31 mouse cellular contexts compared by ENCODE assay signal in genomic region chr11:32301506-32301905, GRCm38 (mm10). TPM values are rescaled to one million over a fixed set of nuclear protein-coding genes. Genes with fewer than 3 reads are reported as not detected.
DNase-seq lines count a peak whose midpoint lies in the region; ATAC-seq and TF ChIP-seq lines count a peak whose summit lies in the region.
"Had no signal": no experiment of that assay in that cellular context is flagged by ENCODE, and none has a peak within 500 bp of the region (broad histone marks: within the 10 kb centered on the region; RNA-seq: fewer than 3 reads in every experiment).

No protein-coding gene starts in this region.

- no peak overlapping the region for H3K4me3 ChIP-seq in heart, embryonic 13.5 days
- H3K4me3 ChIP-seq in liver, embryonic 14.5 days (ENCODE audit: insufficient read depth in 1 of 2, low read depth in 2 of 2, low read length in 2 of 2), result peak overlapping the region in 1 of 2 experiments; percentile 51; a peak in 1 of 4 replicates
- H3K4me3 ChIP-seq in liver, embryonic 11.5 days (ENCODE audit: low read depth, low read length), result no peak overlapping the region
- H3K4me3 ChIP-seq in bone marrow, adult 2 months (replicated peaks; ENCODE audit: control insufficient read depth, low read depth, low read length), result peak overlapping the region; percentile 13
- H3K4me3 ChIP-seq in liver, embryonic 16.5 days (ENCODE audit: low read depth, low read length), result peak overlapping the region; percentile 54
- H3K4me3 ChIP-seq: embryonic facial prominence, embryonic 12.5 days; embryonic facial prominence, embryonic 15.5 days; forebrain, embryonic 10.5 days; forebrain, embryonic 13.5 days; gastrocnemius, adult 2 months; heart, embryonic 10.5 days; hindbrain, embryonic 10.5 days; hindbrain, embryonic 13.5 days; intestine, embryonic 15.5 days had no signal

- no peak for TF ChIP-seq POLR2A in bone marrow, adult 2 months (IDR thresholded peaks at IDR 0.05; ENCODE audit: borderline replicate concordance, control insufficient read depth, low read depth, low read length)

- H3K36me3 ChIP-seq in heart, embryonic 13.5 days, result no peaks in the 10 kb centered on the region
- H3K36me3 ChIP-seq in liver, embryonic 14.5 days (replicated peaks; ENCODE audit: control insufficient read depth, insufficient read depth, low read depth), result peaks cover 13% of the 10 kb centered on the region; the same call in 1 of the 2 replicates
- H3K36me3 ChIP-seq in liver, embryonic 11.5 days (ENCODE audit: control insufficient read depth, insufficient read depth, low read length), result no peaks in the 10 kb centered on the region
- H3K36me3 ChIP-seq in liver, embryonic 16.5 days (ENCODE audit: control insufficient read depth, insufficient read depth), result peaks cover 2% of the 10 kb centered on the region; the same call in 1 of the 2 replicates
- H3K36me3 ChIP-seq: embryonic facial prominence, embryonic 12.5 days; embryonic facial prominence, embryonic 15.5 days; forebrain, embryonic 10.5 days; heart, embryonic 10.5 days; hindbrain, embryonic 10.5 days; hindbrain, embryonic 13.5 days; intestine, embryonic 15.5 days had no signal

- WGBS in heart, embryonic 13.5 days, result 68% methylated on average over 1 of the region's 1 CpGs
- WGBS in liver, embryonic 14.5 days (ENCODE audit: insufficient replicate concordance), result 50% methylated on average over 1 of the region's 1 CpGs
- 71% methylated on average over 1 of the region's 1 CpGs for WGBS in liver, embryonic 11.5 days
- WGBS in bone marrow, adult 2 months, result 74% methylated on average over 1 of the region's 1 CpGs
- 73% methylated on average over 1 of the region's 1 CpGs for WGBS in liver, embryonic 16.5 days (ENCODE audit: insufficient replicate concordance)

- ATAC-seq in heart, embryonic 13.5 days (ENCODE audit: extremely low read depth, insufficient number of reproducible peaks, low FRiP score, low TSS enrichment), result no peak
- ATAC-seq in liver, embryonic 14.5 days (ENCODE audit: insufficient read depth), result no peak
- no peak for ATAC-seq in liver, embryonic 11.5 days (replicated peaks; ENCODE audit: low FRiP score)
- no peak for ATAC-seq in liver, embryonic 16.5 days (ENCODE audit: low read depth)
- ATAC-seq: activated CD4-positive, CD25-positive, alpha-beta regulatory T cell, adult 4 months; CD4-positive, CD25-positive, alpha-beta regulatory T cell, adult 4 months; forebrain, embryonic 13.5 days; forebrain, embryonic 16.5 days; hindbrain, embryonic 16.5 days; intestine, embryonic 15.5 days had no signal

- H3K27ac ChIP-seq in heart, embryonic 13.5 days (replicated peaks), result no peak overlapping the region
- H3K27ac ChIP-seq in liver, embryonic 14.5 days, result no peak overlapping the region
- H3K27ac ChIP-seq in liver, embryonic 11.5 days (ENCODE audit: low read depth, low read length), result no peak overlapping the region
- no peak overlapping the region for H3K27ac ChIP-seq in bone marrow, adult 2 months (ENCODE audit: control insufficient read depth, insufficient read depth, low read depth, low read length, poor library complexity)
- H3K27ac ChIP-seq in liver, embryonic 16.5 days (ENCODE audit: low read length), result no peak overlapping the region
- H3K27ac ChIP-seq: embryonic facial prominence, embryonic 12.5 days; embryonic facial prominence, embryonic 15.5 days; forebrain, embryonic 10.5 days; forebrain, embryonic 13.5 days; gastrocnemius, adult 2 months; heart, embryonic 10.5 days; hindbrain, embryonic 10.5 days; hindbrain, embryonic 13.5 days; intestine, embryonic 15.5 days had no signal

- intact Hi-C loops in heart, postnatal 36 days (cut with DNase I), result loop anchor here (2.0 to 5.0 kb wide), 2 partner anchors 17 to 119 kb away; no protein-coding TSS in a partner anchor

- peak overlapping the region; percentile 59; the same call in 1 of the 2 replicates for H3K4me2 ChIP-seq in heart, embryonic 13.5 days
- H3K4me2 ChIP-seq in liver, embryonic 14.5 days (ENCODE audit: low read depth), result peak overlapping the region; percentile 61
- H3K4me2 ChIP-seq in liver, embryonic 11.5 days, result no peak overlapping the region
- H3K4me2 ChIP-seq in liver, embryonic 16.5 days (ENCODE audit: low read depth, low read length), result peak overlapping the region; percentile 54; the same call in 1 of the 2 replicates
- H3K4me2 ChIP-seq: embryonic facial prominence, embryonic 12.5 days; embryonic facial prominence, embryonic 15.5 days; forebrain, embryonic 13.5 days; hindbrain, embryonic 13.5 days; intestine, embryonic 15.5 days had no signal

- TF ChIP-seq EP300 in liver, embryonic 14.5 days (IDR thresholded peaks at IDR 0.05; ENCODE audit: low read depth), result no peak

- H3K4me1 ChIP-seq in heart, embryonic 13.5 days, result no peaks in the 10 kb centered on the region
- peaks cover under 1 to 11% of the 10 kb centered on the region in 2 experiments for H3K4me1 ChIP-seq in liver, embryonic 14.5 days (replicated peaks; ENCODE audit: control insufficient read depth in 2 of 2, insufficient read depth in 2 of 2, low read length in 1 of 2)
- no peaks in the 10 kb centered on the region for H3K4me1 ChIP-seq in liver, embryonic 11.5 days (replicated peaks; ENCODE audit: control insufficient read depth, insufficient read depth, low read length)
- peaks cover 1% of the 10 kb centered on the region; the same call in 1 of the 2 replicates for H3K4me1 ChIP-seq in bone marrow, adult 2 months (ENCODE audit: control insufficient read depth, insufficient read depth, low read length)
- H3K4me1 ChIP-seq in liver, embryonic 16.5 days (ENCODE audit: control insufficient read depth, low read depth, low read length), result peaks cover 6% of the 10 kb centered on the region
- H3K4me1 ChIP-seq: embryonic facial prominence, embryonic 12.5 days; embryonic facial prominence, embryonic 15.5 days; heart, embryonic 10.5 days; hindbrain, embryonic 10.5 days; hindbrain, embryonic 13.5 days; intestine, embryonic 15.5 days had no signal

- no peak for TF ChIP-seq CTCF in liver, embryonic 14.5 days (IDR thresholded peaks at IDR 0.05; ENCODE audit: low read depth)
- no peak for TF ChIP-seq CTCF in bone marrow, adult 2 months (IDR thresholded peaks at IDR 0.05; ENCODE audit: control insufficient read depth, insufficient read depth, low read length)

- no peak overlapping the region for H3K9ac ChIP-seq in heart, embryonic 13.5 days
- no peak overlapping the region for H3K9ac ChIP-seq in liver, embryonic 14.5 days (replicated peaks)
- no peak overlapping the region for H3K9ac ChIP-seq in liver, embryonic 11.5 days (ENCODE audit: low read depth, low read length)
- peak overlapping the region; percentile 60 for H3K9ac ChIP-seq in liver, embryonic 16.5 days (ENCODE audit: low read depth, low read length)
- H3K9ac ChIP-seq: embryonic facial prominence, embryonic 12.5 days; embryonic facial prominence, embryonic 15.5 days; forebrain, embryonic 13.5 days; hindbrain, embryonic 13.5 days; intestine, embryonic 15.5 days had no signal

- H3K27me3 ChIP-seq in heart, embryonic 13.5 days (replicated peaks), result peaks cover 42% of the 10 kb centered on the region
- no peaks in the 10 kb centered on the region; the same call in 1 of the 2 replicates for H3K27me3 ChIP-seq in liver, embryonic 14.5 days (ENCODE audit: control insufficient read depth, insufficient read depth, low read length)
- H3K27me3 ChIP-seq in liver, embryonic 11.5 days (replicated peaks; ENCODE audit: control insufficient read depth, insufficient read depth, low read length), result peaks cover 7% of the 10 kb centered on the region
- 0 out of 2 replicates have a peak, but pooled peaks cover 8% of the 10 kb centered on the region for H3K27me3 ChIP-seq in liver, embryonic 16.5 days (ENCODE audit: control insufficient read depth, insufficient read depth, low read depth, low read length)

- no peak for DNase-seq in heart, postnatal 36 days
- no peak for DNase-seq in liver, embryonic 14.5 days (ENCODE audit: low read depth in 3 of 3, low spot score in 3 of 3)
- no peak for DNase-seq in liver, embryonic 11.5 days (ENCODE audit: low spot score)
- DNase-seq in urinary bladder, postnatal 10 days (ENCODE audit: low spot score), result no peak
- DNase-seq: adrenal gland, adult 8-10 months; adrenal gland, postnatal 25 days; cerebellum, adult 18-20 months; cerebellum, adult 9-10 months; cerebellum, postnatal 14 days; gastrocnemius, adult 2 months; gastrocnemius, postnatal 14 days; heart, adult 18-20 months had no signal

- no peaks in the 10 kb centered on the region for H3K9me3 ChIP-seq in heart, embryonic 13.5 days
- H3K9me3 ChIP-seq in liver, embryonic 14.5 days (ENCODE audit: control insufficient read depth, low read length), result no peaks in the 10 kb centered on the region
- no peaks in the 10 kb centered on the region for H3K9me3 ChIP-seq in liver, embryonic 11.5 days (ENCODE audit: control insufficient read depth, low read length)
- no peaks in the 10 kb centered on the region for H3K9me3 ChIP-seq in liver, embryonic 16.5 days (replicated peaks; ENCODE audit: control insufficient read depth, low read length)
- H3K9me3 ChIP-seq: embryonic facial prominence, embryonic 12.5 days; embryonic facial prominence, embryonic 15.5 days; forebrain, embryonic 10.5 days; forebrain, embryonic 13.5 days; heart, embryonic 10.5 days; hindbrain, embryonic 10.5 days; hindbrain, embryonic 13.5 days; intestine, embryonic 15.5 days had no signal

RNA-seq across cellular contexts. Expression of gene Hbq1a, which starts 1.6 kb away (rescaled TPM):
- 4.6 and 8.0 TPM in 2 replicates for polyA plus RNA-seq in heart, embryonic 13.5 days (2015; fragmentation: Nextera tagmentation; extraction: Ambion mirVana)
- under 1 TPM; 0.75 to 0.76 TPM for total RNA-seq in heart, postnatal 36 days (2021)
- 7.8 and 9.1 TPM in 2 replicates for polyA plus RNA-seq in liver, embryonic 14.5 days (2012; rRNA removed)
- 7.9 TPM in 2 replicates for polyA plus RNA-seq in liver, embryonic 14.5 days (2014; fragmentation: Nextera tagmentation; extraction: Ambion mirVana)
- polyA plus RNA-seq in liver, embryonic 11.5 days (2014; fragmentation: Nextera tagmentation; extraction: Ambion mirVana), result 0.47 and 0.92 TPM in 2 replicates
- polyA plus RNA-seq in bone marrow, adult 2 months (2011; ENCODE audit: insufficient read depth, insufficient read length, low replicate concordance, missing spikeins), result 9.2 and 12.0 TPM in 2 replicates
- 6.4 and 7.3 TPM in 2 replicates for polyA plus RNA-seq in liver, embryonic 16.5 days (2015; fragmentation: Nextera tagmentation; extraction: Ambion mirVana)
- total RNA-seq: adrenal gland, postnatal 25 days; gastrocnemius, adult 2 months; gastrocnemius, postnatal 14 days; gastrocnemius, postnatal 4 days had no signal
- polyA plus RNA-seq: activated CD4-positive, CD25-positive, alpha-beta regulatory T cell, adult 4 months; CD4-positive, CD25-positive, alpha-beta regulatory T cell, adult 4 months; embryonic facial prominence, embryonic 12.5 days; forebrain, embryonic 10.5 days; heart, embryonic 10.5 days; heart, postnatal 0 days; hindbrain, embryonic 10.5 days had no signal

RNA-seq across cellular contexts. Expression of gene Hba-a2, which starts 5.2 kb away (rescaled TPM):
- polyA plus RNA-seq in heart, embryonic 13.5 days (2015; fragmentation: Nextera tagmentation; extraction: Ambion mirVana), result 42,363 and 67,294 TPM in 2 replicates
- 1,000 to 10,000 TPM; 7,375 to 9,600 TPM for total RNA-seq in heart, postnatal 36 days (2021)
- polyA plus RNA-seq in liver, embryonic 14.5 days (2012; rRNA removed), result 214,511 and 362,158 TPM in 2 replicates
- 162,484 and 169,597 TPM in 2 replicates for polyA plus RNA-seq in liver, embryonic 14.5 days (2014; fragmentation: Nextera tagmentation; extraction: Ambion mirVana)
- polyA plus RNA-seq in liver, embryonic 11.5 days (2014; fragmentation: Nextera tagmentation; extraction: Ambion mirVana), result 25,282 and 25,421 TPM in 2 replicates
- 164,365 and 299,309 TPM in 2 replicates for polyA plus RNA-seq in bone marrow, adult 2 months (2011; ENCODE audit: insufficient read depth, insufficient read length, low replicate concordance, missing spikeins)
- polyA plus RNA-seq in liver, embryonic 16.5 days (2015; fragmentation: Nextera tagmentation; extraction: Ambion mirVana), result 165,200 and 165,281 TPM in 2 replicates
- polyA plus RNA-seq: C2C12 had no signal

RNA-seq across cellular contexts. Expression of gene Hbq1b, which starts 14.7 kb away (rescaled TPM):
- polyA plus RNA-seq in heart, embryonic 13.5 days (2015; fragmentation: Nextera tagmentation; extraction: Ambion mirVana), result 9.6 and 10.0 TPM in 2 replicates
- 1 to 10 TPM in 1 of 2 experiments, not detected in 1; 1.4 TPM for total RNA-seq in heart, postnatal 36 days (2021)
- polyA plus RNA-seq in liver, embryonic 14.5 days (2012; rRNA removed), result 127 and 156 TPM in 2 replicates
- 157 and 161 TPM in 2 replicates for polyA plus RNA-seq in liver, embryonic 14.5 days (2014; fragmentation: Nextera tagmentation; extraction: Ambion mirVana)
- 43.6 and 45.8 TPM in 2 replicates for polyA plus RNA-seq in liver, embryonic 11.5 days (2014; fragmentation: Nextera tagmentation; extraction: Ambion mirVana)
- polyA plus RNA-seq in bone marrow, adult 2 months (2011; ENCODE audit: insufficient read depth, insufficient read length, low replicate concordance, missing spikeins), result 44.2 and 73.9 TPM in 2 replicates
- 158 and 159 TPM in 2 replicates for polyA plus RNA-seq in liver, embryonic 16.5 days (2015; fragmentation: Nextera tagmentation; extraction: Ambion mirVana)
- total RNA-seq: adrenal gland, adult 8-10 months; gastrocnemius, adult 2 months; gastrocnemius, postnatal 4 days had no signal
- polyA plus RNA-seq: activated CD4-positive, CD25-positive, alpha-beta regulatory T cell, adult 4 months; C2C12; CD4-positive, CD25-positive, alpha-beta regulatory T cell, adult 4 months had no signal

RNA-seq across cellular contexts. Expression of gene Hba-a1, which starts 18.2 kb away (rescaled TPM):
- 17,648 and 28,254 TPM in 2 replicates for polyA plus RNA-seq in heart, embryonic 13.5 days (2015; fragmentation: Nextera tagmentation; extraction: Ambion mirVana)
- total RNA-seq in heart, postnatal 36 days (2021), result over 10,000 TPM in 1 of 2 experiments, 1,000 to 10,000 TPM in 1; 7,538 to 10,107 TPM
- polyA plus RNA-seq in liver, embryonic 14.5 days (2012; rRNA removed), result 26,041 and 60,430 TPM in 2 replicates
- 70,707 and 74,513 TPM in 2 replicates for polyA plus RNA-seq in liver, embryonic 14.5 days (2014; fragmentation: Nextera tagmentation; extraction: Ambion mirVana)
- polyA plus RNA-seq in liver, embryonic 11.5 days (2014; fragmentation: Nextera tagmentation; extraction: Ambion mirVana), result 12,698 and 12,741 TPM in 2 replicates
- 17,767 and 55,751 TPM in 2 replicates for polyA plus RNA-seq in bone marrow, adult 2 months (2011; ENCODE audit: insufficient read depth, insufficient read length, low replicate concordance, missing spikeins)
- polyA plus RNA-seq in liver, embryonic 16.5 days (2015; fragmentation: Nextera tagmentation; extraction: Ambion mirVana), result 72,809 and 72,929 TPM in 2 replicates

RNA-seq across cellular contexts. Expression of gene Hba-x, which starts 25.3 kb away (rescaled TPM):
- polyA plus RNA-seq in heart, embryonic 13.5 days (2015; fragmentation: Nextera tagmentation; extraction: Ambion mirVana), result 2,385 and 4,851 TPM in 2 replicates
- not detected for total RNA-seq in heart, postnatal 36 days (2021)
- 32.1 and 38.8 TPM in 2 replicates for polyA plus RNA-seq in liver, embryonic 14.5 days (2012; rRNA removed)
- polyA plus RNA-seq in liver, embryonic 14.5 days (2014; fragmentation: Nextera tagmentation; extraction: Ambion mirVana), result 74.9 and 85.3 TPM in 2 replicates
- polyA plus RNA-seq in liver, embryonic 11.5 days (2014; fragmentation: Nextera tagmentation; extraction: Ambion mirVana), result 4,144 and 4,673 TPM in 2 replicates
- 2.6 and 3.5 TPM in 2 replicates for polyA plus RNA-seq in bone marrow, adult 2 months (2011; ENCODE audit: insufficient read depth, insufficient read length, low replicate concordance, missing spikeins)
- polyA plus RNA-seq in liver, embryonic 16.5 days (2015; fragmentation: Nextera tagmentation; extraction: Ambion mirVana), result 43.7 and 47.4 TPM in 2 replicates
- total RNA-seq: adrenal gland, adult 8-10 months; adrenal gland, postnatal 25 days; gastrocnemius, adult 2 months; gastrocnemius, postnatal 14 days; gastrocnemius, postnatal 4 days; heart, adult 18-20 months; heart, postnatal 25 days had no signal
- polyA plus RNA-seq: activated CD4-positive, CD25-positive, alpha-beta regulatory T cell, adult 4 months; C2C12; CD4-positive, CD25-positive, alpha-beta regulatory T cell, adult 4 months had no signal

Comparison
In these comparisons a context has a peak if more than half of its experiments do, and no peak if none do; other contexts are left out.
1. H3K4me3 ChIP-seq: peak in bone marrow, adult 2 months (single experiment) and liver, embryonic 16.5 days (single experiment); none in heart, embryonic 13.5 days (single experiment) and liver, embryonic 11.5 days (single experiment).